Mouse (Mus musculus) testis, adult 2 months (tissue): ENCODE results near the gene Dync2li1.

Experiments used
- CTCF ChIP-seq: fragments of 200-500 bp; IDR thresholded peaks from 2 replicates; pipeline ENCODE4 v1.5.1; 2012; ENCODE audit warnings: low read depth, mild to moderate bottlenecking, inconsistent platforms, low read length, moderate library complexity; ENCODE audit not compliant: control insufficient read depth, insufficient read depth, insufficient replicate concordance
- POLR2A ChIP-seq: fragments of 200-500 bp; IDR thresholded peaks from 2 replicates; pipeline ENCODE4 v1.6.1; 2012; ENCODE audit warnings: low read depth, mild to moderate bottlenecking, inconsistent platforms, low read length, moderate library complexity; ENCODE audit not compliant: control insufficient read depth

- TF ChIP-seq CTCF: no peak
- TF ChIP-seq POLR2A: no peak
Measured at GRCm38 (mm10) chr17:84674048-84674447, 47.8 kb downstream of the Dync2li1 start.
